Mouse (Mus musculus): ENCODE measurements around the gene Nfib. TPM values are rescaled to one million over a fixed set of nuclear protein-coding genes. Genes with fewer than 3 reads are reported as not detected.
A peak's percentile ranks its signal among the peaks of the same experiment; 100 is the strongest.

The Nfib gene
- polyA plus RNA-seq, 1 experiment from 2014 or later = 60.1 TPM

- Histone ChIP-seq H3K36me3 (ENCODE audit: control insufficient read depth, insufficient read depth, low read length) (no peaks in the 10 kb centered on the region), H3K4me1 (ENCODE audit: control insufficient read depth, insufficient read depth, low read length) (peaks cover 22% of the 10 kb centered on the region), H3K9me3 (replicated peaks; ENCODE audit: control insufficient read depth, low read length) (no peaks in the 10 kb centered on the region), H3K4me2 (ENCODE audit: low read depth, low read length) (no peak overlapping the region), H3K4me3 (replicated peaks; ENCODE audit: low read length) (no peak overlapping the region), H3K9ac (ENCODE audit: low read length) (no peak overlapping the region), H3K27me3 (ENCODE audit: control insufficient read depth, insufficient read depth, low read length) (no peaks in the 10 kb centered on the region), H3K27ac (ENCODE audit: low read length) (peak overlapping the region; percentile 25; the same call in 1 of the 2 replicates)
- ATAC-seq (ENCODE audit: insufficient read depth, low FRiP score) = peak; percentile 64
- 50% methylated on average over 11 of the region's 11 CpGs for WGBS
These were observed 321.4 kb downstream of the Nfib start for GRCm38 (mm10) chr4:82383991-82384731.

GRCm38 (mm10) chr4:82383346-82383745 lies 322.2 kb downstream of the Nfib start:
- Histone ChIP-seq H3K27ac (ENCODE audit: low read length) (peak overlapping the region; percentile 56; the same call in 1 of the 2 replicates), H3K4me3 (replicated peaks; ENCODE audit: low read length) (no peak overlapping the region), H3K4me1 (ENCODE audit: control insufficient read depth, insufficient read depth, low read length) (peaks cover 25% of the 10 kb centered on the region), H3K27me3 (ENCODE audit: control insufficient read depth, insufficient read depth, low read length) (no peaks in the 10 kb centered on the region), H3K36me3 (ENCODE audit: control insufficient read depth, insufficient read depth, low read length) (no peaks in the 10 kb centered on the region), H3K9me3 (replicated peaks; ENCODE audit: control insufficient read depth, low read length) (no peaks in the 10 kb centered on the region), H3K9ac (ENCODE audit: low read length) (no peak overlapping the region), H3K4me2 (ENCODE audit: low read depth, low read length) (no peak overlapping the region)
- 65% methylated on average over 8 of the region's 8 CpGs for WGBS
- ATAC-seq (ENCODE audit: insufficient read depth, low FRiP score) = no peak

DNA sequence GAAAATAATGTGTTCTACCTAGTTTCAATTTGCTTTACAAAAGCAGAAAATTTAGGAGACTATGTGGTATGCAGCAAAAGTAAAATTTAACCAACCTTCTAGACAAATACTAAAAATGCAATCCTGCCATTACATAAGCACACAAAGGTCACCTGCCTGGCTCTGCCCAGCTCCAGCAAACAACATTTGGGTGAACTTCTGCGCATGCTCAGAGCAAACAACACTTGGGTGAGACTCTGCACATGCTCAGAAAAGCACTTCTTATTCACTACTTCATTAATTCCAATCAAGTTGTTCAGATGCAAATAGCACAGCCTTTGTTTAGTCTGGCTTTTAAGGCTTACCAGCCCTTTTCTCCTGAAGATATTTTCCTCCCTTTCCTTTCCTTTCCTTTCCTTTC lies 323.8 kb downstream of the Nfib start:
- 68% methylated on average over 1 of the region's 1 CpGs for WGBS
- no peak overlapping the region for H3K27ac ChIP-seq (ENCODE audit: low read length)
- H3K4me2 ChIP-seq (ENCODE audit: low read depth, low read length) = no peak overlapping the region

GRCm38 (mm10) chr4:82380578-82380977 lies 325.0 kb downstream of the Nfib start:
- H3K4me3 ChIP-seq (replicated peaks; ENCODE audit: low read length) = no peak overlapping the region
- ATAC-seq (ENCODE audit: insufficient read depth, low FRiP score) = no peak
- peaks cover 18% of the 10 kb centered on the region; the same call in 1 of the 2 replicates for H3K4me1 ChIP-seq (ENCODE audit: control insufficient read depth, insufficient read depth, low read length)
- H3K27me3 ChIP-seq (ENCODE audit: control insufficient read depth, insufficient read depth, low read length) = no peaks in the 10 kb centered on the region
- no peaks in the 10 kb centered on the region for H3K36me3 ChIP-seq (ENCODE audit: control insufficient read depth, insufficient read depth, low read length)
- H3K4me2 ChIP-seq (ENCODE audit: low read depth, low read length) = no peak overlapping the region
- H3K27ac ChIP-seq (ENCODE audit: low read length) = no peak overlapping the region
- no peaks in the 10 kb centered on the region for H3K9me3 ChIP-seq (replicated peaks; ENCODE audit: control insufficient read depth, low read length)
- no peak overlapping the region for H3K9ac ChIP-seq (ENCODE audit: low read length)

More for the DNA sequence above, 323.8 kb downstream of the Nfib start:
- ATAC-seq (ENCODE audit: insufficient read depth, low FRiP score) = no peak
- Histone ChIP-seq H3K27me3 (ENCODE audit: control insufficient read depth, insufficient read depth, low read length) (no peaks in the 10 kb centered on the region), H3K4me3 (replicated peaks; ENCODE audit: low read length) (no peak overlapping the region), H3K36me3 (ENCODE audit: control insufficient read depth, insufficient read depth, low read length) (no peaks in the 10 kb centered on the region), H3K4me1 (ENCODE audit: control insufficient read depth, insufficient read depth, low read length) (peaks cover 22% of the 10 kb centered on the region), H3K9ac (ENCODE audit: low read length) (no peak overlapping the region), H3K9me3 (replicated peaks; ENCODE audit: control insufficient read depth, low read length) (no peaks in the 10 kb centered on the region)

GRCm38 (mm10) chr4:82378050-82378449 lies 327.5 kb downstream of the Nfib start:
- H3K4me3 ChIP-seq (replicated peaks; ENCODE audit: low read length) = no peak overlapping the region
- H3K36me3 ChIP-seq (ENCODE audit: control insufficient read depth, insufficient read depth, low read length) = no peaks in the 10 kb centered on the region
- peaks cover 9% of the 10 kb centered on the region; the same call in 1 of the 2 replicates for H3K4me1 ChIP-seq (ENCODE audit: control insufficient read depth, insufficient read depth, low read length)
- no peak overlapping the region for H3K27ac ChIP-seq (ENCODE audit: low read length)
- H3K9me3 ChIP-seq (replicated peaks; ENCODE audit: control insufficient read depth, low read length) = no peaks in the 10 kb centered on the region
- H3K4me2 ChIP-seq (ENCODE audit: low read depth, low read length) = no peak overlapping the region
- H3K9ac ChIP-seq (ENCODE audit: low read length) = no peak overlapping the region
- no peak for ATAC-seq (ENCODE audit: insufficient read depth, low FRiP score)
- H3K27me3 ChIP-seq (ENCODE audit: control insufficient read depth, insufficient read depth, low read length) = no peaks in the 10 kb centered on the region
- 93% methylated on average over 3 of the region's 3 CpGs for WGBS

GRCm38 (mm10) chr4:82377621-82378020 lies 327.9 kb downstream of the Nfib start:
- WGBS = 86% methylated on average over 3 of the region's 3 CpGs
- ATAC-seq (ENCODE audit: insufficient read depth, low FRiP score) = no peak
- H3K9ac ChIP-seq (ENCODE audit: low read length) = no peak overlapping the region

GRCm38 (mm10) chr4:82374560-82374959 lies 331.0 kb downstream of the Nfib start:
- WGBS = 69% methylated on average over 5 of the region's 5 CpGs
- ATAC-seq (ENCODE audit: insufficient read depth, low FRiP score) = no peak
- Histone ChIP-seq H3K27ac (ENCODE audit: low read length) (peak overlapping the region; percentile 10; the same call in 1 of the 2 replicates), H3K4me1 (ENCODE audit: control insufficient read depth, insufficient read depth, low read length) (peaks cover 4% of the 10 kb centered on the region), H3K27me3 (ENCODE audit: control insufficient read depth, insufficient read depth, low read length) (no peaks in the 10 kb centered on the region), H3K9me3 (replicated peaks; ENCODE audit: control insufficient read depth, low read length) (no peaks in the 10 kb centered on the region), H3K4me3 (replicated peaks; ENCODE audit: low read length) (no peak overlapping the region), H3K9ac (ENCODE audit: low read length) (no peak overlapping the region), H3K36me3 (ENCODE audit: control insufficient read depth, insufficient read depth, low read length) (no peaks in the 10 kb centered on the region), H3K4me2 (ENCODE audit: low read depth, low read length) (no peak overlapping the region)

More at GRCm38 (mm10) chr4:82377621-82378020, 327.9 kb downstream of the Nfib start:
- Histone ChIP-seq H3K4me1 (ENCODE audit: control insufficient read depth, insufficient read depth, low read length) (peaks cover 9% of the 10 kb centered on the region), H3K9me3 (replicated peaks; ENCODE audit: control insufficient read depth, low read length) (no peaks in the 10 kb centered on the region), H3K27me3 (ENCODE audit: control insufficient read depth, insufficient read depth, low read length) (no peaks in the 10 kb centered on the region), H3K36me3 (ENCODE audit: control insufficient read depth, insufficient read depth, low read length) (no peaks in the 10 kb centered on the region), H3K4me2 (ENCODE audit: low read depth, low read length) (no peak overlapping the region), H3K27ac (ENCODE audit: low read length) (no peak overlapping the region), H3K4me3 (replicated peaks; ENCODE audit: low read length) (no peak overlapping the region)

- Histone ChIP-seq H3K9me3 (replicated peaks; ENCODE audit: control insufficient read depth, low read length) (no peaks in the 10 kb centered on the region), H3K4me1 (ENCODE audit: control insufficient read depth, insufficient read depth, low read length) (peaks cover 5% of the 10 kb centered on the region)
These were observed 333.3 kb downstream of the Nfib start for GRCm38 (mm10) chr4:82372217-82372616.

GRCm38 (mm10) chr4:82371471-82371870 lies 334.1 kb downstream of the Nfib start:
- H3K9me3 ChIP-seq (replicated peaks; ENCODE audit: control insufficient read depth, low read length) = no peaks in the 10 kb centered on the region
- no peak overlapping the region for H3K9ac ChIP-seq (ENCODE audit: low read length)
- ATAC-seq (ENCODE audit: insufficient read depth, low FRiP score) = no peak
- H3K4me2 ChIP-seq (ENCODE audit: low read depth, low read length) = no peak overlapping the region
- no peak overlapping the region for H3K27ac ChIP-seq (ENCODE audit: low read length)
- H3K27me3 ChIP-seq (ENCODE audit: control insufficient read depth, insufficient read depth, low read length) = no peaks in the 10 kb centered on the region
- no peak overlapping the region for H3K4me3 ChIP-seq (replicated peaks; ENCODE audit: low read length)
- WGBS = 89% methylated on average over 4 of the region's 4 CpGs
- H3K36me3 ChIP-seq (ENCODE audit: control insufficient read depth, insufficient read depth, low read length) = no peaks in the 10 kb centered on the region
- H3K4me1 ChIP-seq (ENCODE audit: control insufficient read depth, insufficient read depth, low read length) = peaks cover 5% of the 10 kb centered on the region

More at GRCm38 (mm10) chr4:82372217-82372616, 333.3 kb downstream of the Nfib start:
- peak overlapping the region; percentile 66 for H3K27ac ChIP-seq (ENCODE audit: low read length)
- H3K27me3 ChIP-seq (ENCODE audit: control insufficient read depth, insufficient read depth, low read length) = no peaks in the 10 kb centered on the region
- no peaks in the 10 kb centered on the region for H3K36me3 ChIP-seq (ENCODE audit: control insufficient read depth, insufficient read depth, low read length)
- H3K4me3 ChIP-seq (replicated peaks; ENCODE audit: low read length) = no peak overlapping the region
- WGBS = 77% methylated on average over 4 of the region's 4 CpGs
- no peak overlapping the region for H3K9ac ChIP-seq (ENCODE audit: low read length)
- peak; percentile 50; the same call in 1 of the 2 replicates for ATAC-seq (ENCODE audit: insufficient read depth, low FRiP score)
- H3K4me2 ChIP-seq (ENCODE audit: low read depth, low read length) = no peak overlapping the region
